Mouse (Mus musculus) bone marrow, adult 2 months (tissue): Measurements from ENCODE around the gene Dnajc15. TPM values are rescaled to one million over a fixed set of nuclear protein-coding genes. Genes with fewer than 3 reads are reported as not detected.

Experiments used
- H3K27ac ChIP-seq: fragments of 200-500 bp; 2 replicates; pipeline ENCODE4 v1.5.1; 2012; ENCODE audit warnings: low read depth, mild to moderate bottlenecking, control low read depth, inconsistent platforms, low read length; ENCODE audit not compliant: control insufficient read depth, poor library complexity, insufficient read depth
- H3K4me1 ChIP-seq: fragments of 200-500 bp; 2 replicates; pipeline ENCODE4 v1.6.1; 2011; ENCODE audit warnings: low read length; ENCODE audit not compliant: control insufficient read depth, insufficient read depth
- H3K4me3 ChIP-seq: fragments of 200-500 bp; replicated peaks from 2 replicates; pipeline ENCODE3; 2011; ENCODE audit warnings: mild to moderate bottlenecking, low read depth, low read length, control low read depth; ENCODE audit not compliant: control insufficient read depth
- CTCF ChIP-seq: fragments of 200-500 bp; IDR thresholded peaks from 2 replicates; pipeline ENCODE4 v1.5.1; 2011; ENCODE audit warnings: low read length, control low read depth; ENCODE audit not compliant: control insufficient read depth, insufficient read depth
- POLR2A ChIP-seq: fragments of 200-500 bp; IDR thresholded peaks from 2 replicates; pipeline ENCODE4 v1.6.1; 2011; ENCODE audit warnings: low read depth, mild to moderate bottlenecking, control low read depth, low read length, borderline replicate concordance; ENCODE audit not compliant: control insufficient read depth
- WGBS: fragments of 180-500 bp; shearing (Covaris S2); methylation state at CpG from one replicate; pipeline ENCODE4 v1.1.7; 2018; 5-methylcytosine and 5-hydroxymethylcytosine counted together
- polyA plus RNA-seq: library from polyadenylated mRNA; stranded (reverse); fragments of >200 nt; gene quantifications from 2 replicates; pipeline ENCODE4 v1.2.4, GENCODE M21; 2011; ENCODE audit warnings: low replicate concordance; ENCODE audit not compliant: missing spikeins, insufficient read depth, insufficient read length

Dnajc15 gene
- polyA plus RNA-seq, 1 experiment: 47.3 TPM

GRCm38 (mm10) chr14:77849852-77850251 lies 25.1 kb downstream of the Dnajc15 start:
- H3K4me1 ChIP-seq: no peaks in the 10 kb centered on the region; the same call in 1 of the 2 replicates
- no peak for TF ChIP-seq POLR2A
- no peak for TF ChIP-seq CTCF
- no peak overlapping the region for H3K27ac ChIP-seq

GRCm38 (mm10) chr14:77848349-77848748 lies 26.6 kb downstream of the Dnajc15 start:
- Histone ChIP-seq H3K4me1 (no peaks in the 10 kb centered on the region; the same call in 1 of the 2 replicates), H3K4me3 (no peak overlapping the region), H3K27ac (no peak overlapping the region)
- 72% methylated on average over 1 of the region's 1 CpGs for WGBS
- TF ChIP-seq CTCF: no peak
- no peak for TF ChIP-seq POLR2A

More at GRCm38 (mm10) chr14:77849852-77850251, 25.1 kb downstream of the Dnajc15 start:
- H3K4me3 ChIP-seq: no peak overlapping the region
- WGBS: 38% methylated on average over 7 of the region's 7 CpGs

- 64% methylated on average over 4 of the region's 4 CpGs for WGBS
- TF ChIP-seq POLR2A: no peak
- TF ChIP-seq CTCF: no peak
- Histone ChIP-seq H3K4me3 (no peak overlapping the region), H3K27ac (no peak overlapping the region), H3K4me1 (no peaks in the 10 kb centered on the region; the same call in 1 of the 2 replicates)
These were observed 28.7 kb downstream of the Dnajc15 start for GRCm38 (mm10) chr14:77846206-77846605.

- no peaks in the 10 kb centered on the region; the same call in 1 of the 2 replicates for H3K4me1 ChIP-seq
- 9% methylated on average over 1 of the region's 1 CpGs for WGBS
- no peak overlapping the region for H3K27ac ChIP-seq
- no peak overlapping the region for H3K4me3 ChIP-seq
- no peak for TF ChIP-seq CTCF
- no peak for TF ChIP-seq POLR2A
These were observed 29.4 kb downstream of the Dnajc15 start for GRCm38 (mm10) chr14:77845479-77845878.

- Histone ChIP-seq H3K4me3 (no peak overlapping the region), H3K4me1 (no peaks in the 10 kb centered on the region), H3K27ac (no peak overlapping the region)
- TF ChIP-seq POLR2A (no peak), CTCF (no peak)
- WGBS: 80% methylated on average over 6 of the region's 6 CpGs
These were observed 34.4 kb downstream of the Dnajc15 start for GRCm38 (mm10) chr14:77840574-77840973.

GRCm38 (mm10) chr14:77840078-77840477 lies 34.8 kb downstream of the Dnajc15 start:
- Histone ChIP-seq H3K4me3 (no peak overlapping the region), H3K27ac (no peak overlapping the region), H3K4me1 (no peaks in the 10 kb centered on the region)
- 88% methylated on average over 2 of the region's 2 CpGs for WGBS
- TF ChIP-seq POLR2A: no peak
- TF ChIP-seq CTCF: no peak

- WGBS: 50% methylated on average over 2 of the region's 2 CpGs
- H3K4me1 ChIP-seq: no peaks in the 10 kb centered on the region
- TF ChIP-seq CTCF (no peak), POLR2A (no peak)
- H3K4me3 ChIP-seq: no peak overlapping the region
- no peak overlapping the region for H3K27ac ChIP-seq
These were observed 38.1 kb downstream of the Dnajc15 start for GRCm38 (mm10) chr14:77836794-77837193.

- H3K4me3 ChIP-seq: no peak overlapping the region
- H3K27ac ChIP-seq: no peak overlapping the region
- no peaks in the 10 kb centered on the region for H3K4me1 ChIP-seq
- no peak for TF ChIP-seq CTCF
- no peak for TF ChIP-seq POLR2A
These were observed 42.6 kb downstream of the Dnajc15 start for GRCm38 (mm10) chr14:77832359-77832758.

GRCm38 (mm10) chr14:77831936-77832335 lies 43.0 kb downstream of the Dnajc15 start:
- Histone ChIP-seq H3K4me3 (no peak overlapping the region), H3K4me1 (no peaks in the 10 kb centered on the region), H3K27ac (no peak overlapping the region)
- WGBS: 79% methylated on average over 4 of the region's 4 CpGs
- TF ChIP-seq POLR2A (no peak), CTCF (no peak)
